Mouse (Mus musculus) heart, embryonic 12.5 days (tissue): Measurements from ENCODE around the gene Ttll1. TPM values are rescaled to one million over a fixed set of nuclear protein-coding genes. Genes with fewer than 3 reads are reported as not detected.
"Not testable (repeated sequence)": the region's sequence is repeated elsewhere in the genome, so short reads cannot be mapped to it uniquely, and the experiment has no call there.

Source experiments
- ATAC-seq: fragments of 200-750 bp; cut with Nextera tagmentation; 2 replicates; pipeline ENCODE4 v1.8.0; 2017; ENCODE audit warnings: moderate TSS enrichment, moderate library complexity; ENCODE audit not compliant: insufficient number of reproducible peaks, low FRiP score
- H3K27ac ChIP-seq: fragments of 300-500 bp; sonication (generic); 2 replicates; pipeline ENCODE4 v1.5.1; 2016; ENCODE audit warnings: mild to moderate bottlenecking, moderate library complexity; ENCODE audit not compliant: poor library complexity, severe bottlenecking
- H3K27me3 ChIP-seq: fragments of 300-500 bp; sonication (generic); replicated peaks from 2 replicates; pipeline ENCODE4 v1.6.1; 2016; ENCODE audit warnings: mild to moderate bottlenecking, moderate library complexity
- H3K36me3 ChIP-seq: fragments of 300-500 bp; sonication (generic); 2 replicates; pipeline ENCODE4 v1.6.1; 2016; ENCODE audit warnings: mild to moderate bottlenecking, moderate library complexity
- H3K4me1 ChIP-seq: fragments of 300-500 bp; sonication (generic); replicated peaks from 2 replicates; pipeline ENCODE4 v1.6.1; 2016; ENCODE audit warnings: mild to moderate bottlenecking
- H3K4me2 ChIP-seq: fragments of 300-500 bp; sonication (generic); 2 replicates; pipeline ENCODE4 v1.6.1; 2016; ENCODE audit warnings: mild to moderate bottlenecking, moderate library complexity
- H3K4me3 ChIP-seq: fragments of 300-500 bp; sonication (generic); 2 replicates; pipeline ENCODE4 v1.5.1; 2016; ENCODE audit warnings: mild to moderate bottlenecking
- H3K9ac ChIP-seq: fragments of 300-500 bp; sonication (generic); 2 replicates; pipeline ENCODE4 v1.6.1; 2016; ENCODE audit warnings: mild to moderate bottlenecking, moderate library complexity
- H3K9me3 ChIP-seq: fragments of 300-500 bp; sonication (generic); replicated peaks from 2 replicates; pipeline ENCODE4 v1.6.1; 2016; ENCODE audit warnings: mild to moderate bottlenecking, moderate library complexity
- WGBS: fragments of 180-500 bp; shearing (Covaris S2); methylation state at CpG from one replicate; pipeline ENCODE4 v1.1.7; 2016; 5-methylcytosine and 5-hydroxymethylcytosine counted together
- polyA plus RNA-seq: library from polyadenylated mRNA; unstranded; fragments of >200 nt; fragmentation: Nextera tagmentation; extraction: Ambion mirVana; gene quantifications from 2 replicates; pipeline ENCODE4 v1.2.1, GENCODE M21; 2016

Ttll1 gene
- polyA plus RNA-seq, 1 experiment from 2014 or later, result 25.4 TPM

GRCm38 (mm10) chr15:83524333-83524729, 13.6 kb upstream of the Ttll1 start:
- 64% methylated on average over 3 of the region's 3 CpGs for WGBS
- no peak for ATAC-seq
- H3K9me3 ChIP-seq, result no peaks in the 10 kb centered on the region
- H3K4me1 ChIP-seq, result peaks cover 71% of the 10 kb centered on the region
- peak overlapping the region; percentile 95 for H3K4me2 ChIP-seq
- peak overlapping the region; percentile 17; the same call in 1 of the 2 replicates for H3K4me3 ChIP-seq
- no peaks in the 10 kb centered on the region for H3K36me3 ChIP-seq
- H3K27me3 ChIP-seq, result no peaks in the 10 kb centered on the region
- H3K27ac ChIP-seq, result peak overlapping the region; percentile 97
- H3K9ac ChIP-seq, result peak overlapping the region; percentile 57

- H3K9me3 ChIP-seq, result no peaks in the 10 kb centered on the region
- peak; percentile 86 for ATAC-seq
- H3K27me3 ChIP-seq, result no peaks in the 10 kb centered on the region
- peak overlapping the region; percentile 57 for H3K9ac ChIP-seq
- H3K4me2 ChIP-seq, result peak overlapping the region; percentile 95
- H3K4me1 ChIP-seq, result peaks cover 69% of the 10 kb centered on the region
- H3K4me3 ChIP-seq, result peak overlapping the region; percentile 17
- H3K36me3 ChIP-seq, result no peaks in the 10 kb centered on the region
- peak overlapping the region; percentile 97 for H3K27ac ChIP-seq
- 19% methylated on average over 14 of the region's 14 CpGs for WGBS
Observed at GRCm38 (mm10) chr15:83523638-83524332, 13.1 kb upstream of the Ttll1 start.

GRCm38 (mm10) chr15:83523196-83523595, 12.5 kb upstream of the Ttll1 start:
- Histone ChIP-seq H3K4me3 (no peak overlapping the region; the same call in 1 of the 2 replicates), H3K9me3 (no peaks in the 10 kb centered on the region), H3K27me3 (no peaks in the 10 kb centered on the region), H3K36me3 (no peaks in the 10 kb centered on the region), H3K27ac (peak overlapping the region; percentile 97), H3K4me1 (peaks cover 69% of the 10 kb centered on the region), H3K9ac (peak overlapping the region; percentile 17; the same call in 1 of the 2 replicates), H3K4me2 (peak overlapping the region; percentile 95)
- WGBS, result 10% methylated on average over 7 of the region's 7 CpGs
- peak; percentile 69 for ATAC-seq

GRCm38 (mm10) chr15:83520861-83521382, 10.2 kb upstream of the Ttll1 start:
- no peak overlapping the region for H3K9ac ChIP-seq
- no peak overlapping the region for H3K4me3 ChIP-seq
- WGBS, result 80% methylated on average over 6 of the region's 6 CpGs
- H3K36me3 ChIP-seq, result no peaks in the 10 kb centered on the region
- ATAC-seq, result no peak
- no peak overlapping the region for H3K27ac ChIP-seq
- no peak overlapping the region for H3K4me2 ChIP-seq
- H3K27me3 ChIP-seq, result no peaks in the 10 kb centered on the region
- H3K4me1 ChIP-seq, result peaks cover 60% of the 10 kb centered on the region
- H3K9me3 ChIP-seq, result no peaks in the 10 kb centered on the region; the same call in 1 of the 2 replicates

- no peaks in the 10 kb centered on the region for H3K27me3 ChIP-seq
- no peak for ATAC-seq
- no peaks in the 10 kb centered on the region for H3K36me3 ChIP-seq
- no peak overlapping the region for H3K27ac ChIP-seq
- peak overlapping the region; percentile 51 for H3K4me2 ChIP-seq
- peak overlapping the region; percentile 56 for H3K9ac ChIP-seq
- 34% methylated on average over 20 of the region's 20 CpGs for WGBS
- peaks cover 35% of the 10 kb centered on the region for H3K4me1 ChIP-seq
- no peaks in the 10 kb centered on the region; the same call in 1 of the 2 replicates for H3K9me3 ChIP-seq
- H3K4me3 ChIP-seq, result no peak overlapping the region
Observed at GRCm38 (mm10) chr15:83518215-83519048, 7.7 kb upstream of the Ttll1 start.

- H3K9ac ChIP-seq, result no peak overlapping the region
- no peak overlapping the region for H3K4me2 ChIP-seq
- no peak overlapping the region for H3K27ac ChIP-seq
- H3K27me3 ChIP-seq, result no peaks in the 10 kb centered on the region
- H3K9me3 ChIP-seq, result no peaks in the 10 kb centered on the region; the same call in 1 of the 2 replicates
- no peak overlapping the region for H3K4me3 ChIP-seq
- ATAC-seq, result no peak
- H3K4me1 ChIP-seq, result peaks cover 23% of the 10 kb centered on the region
- H3K36me3 ChIP-seq, result no peaks in the 10 kb centered on the region
- WGBS, result 64% methylated on average over 5 of the region's 5 CpGs
Observed at GRCm38 (mm10) chr15:83515018-83515417, 4.3 kb upstream of the Ttll1 start.

- 61% methylated on average over 13 of the region's 13 CpGs for WGBS
Observed at GRCm38 (mm10) chr15:83512489-83513281, 2.0 kb upstream of the Ttll1 start.

GRCm38 (mm10) chr15:83509950-83510804, 516 bp downstream of the Ttll1 start:
- Histone ChIP-seq H3K9ac (peak overlapping the region; percentile 74), H3K4me2 (peak overlapping the region; percentile 94), H3K4me1 (peaks cover 10% of the 10 kb centered on the region), H3K27ac (peak overlapping the region; percentile 47; the same call in 1 of the 2 replicates), H3K27me3 (no peaks in the 10 kb centered on the region), H3K9me3 (no peaks in the 10 kb centered on the region), H3K36me3 (peaks cover 6% of the 10 kb centered on the region; the same call in 1 of the 2 replicates), H3K4me3 (peak overlapping the region; percentile 72)
- 25% methylated on average over 17 of the region's 17 CpGs for WGBS
- ATAC-seq, result peak; percentile 58

More at GRCm38 (mm10) chr15:83512489-83513281, 2.0 kb upstream of the Ttll1 start:
- no peaks in the 10 kb centered on the region for H3K36me3 ChIP-seq
- H3K4me1 ChIP-seq, result peaks cover 11% of the 10 kb centered on the region
- no peaks in the 10 kb centered on the region for H3K27me3 ChIP-seq
- ATAC-seq, result no peak
- no peak overlapping the region for H3K4me2 ChIP-seq
- no peak overlapping the region for H3K4me3 ChIP-seq
- H3K27ac ChIP-seq, result no peak overlapping the region
- no peak overlapping the region for H3K9ac ChIP-seq
- no peaks in the 10 kb centered on the region; the same call in 1 of the 2 replicates for H3K9me3 ChIP-seq

GRCm38 (mm10) chr15:83501483-83501882, 9.2 kb downstream of the Ttll1 start:
- H3K4me2 ChIP-seq, H3K27me3 ChIP-seq, H3K4me1 ChIP-seq, ATAC-seq, H3K4me3 ChIP-seq, H3K9ac ChIP-seq, H3K27ac ChIP-seq, H3K9me3 ChIP-seq: not testable (repeated sequence)
- H3K36me3 ChIP-seq, result peaks cover 76% of the 10 kb centered on the region
- 68% methylated on average over 6 of the region's 6 CpGs for WGBS

- peaks cover 82% of the 10 kb centered on the region for H3K36me3 ChIP-seq
- no peak overlapping the region for H3K4me2 ChIP-seq
- no peaks in the 10 kb centered on the region for H3K9me3 ChIP-seq
- no peak overlapping the region for H3K4me3 ChIP-seq
- ATAC-seq, result no peak
- H3K27ac ChIP-seq, result no peak overlapping the region
- no peaks in the 10 kb centered on the region for H3K4me1 ChIP-seq
- H3K27me3 ChIP-seq, result no peaks in the 10 kb centered on the region
- H3K9ac ChIP-seq, result no peak overlapping the region
- whole genome bisulfite sequencing, result 46% methylated on average over 3 of the region's 3 CpGs
Observed at GRCm38 (mm10) chr15:83500352-83500751, 10.3 kb downstream of the Ttll1 start.
